Mouse (Mus musculus) lung, adult 2 months (tissue): ENCODE measurements around the gene Mrm3.
A peak's percentile ranks its signal among the peaks of the same experiment; 100 is the strongest.

Source experiments
- CTCF ChIP-seq: fragments of 200-500 bp; IDR thresholded peaks from 2 replicates; pipeline ENCODE4 v1.5.1; 2011; ENCODE audit warnings: mild to moderate bottlenecking, low read length, control low read depth; ENCODE audit not compliant: insufficient read depth
- POLR2A ChIP-seq: fragments of 200-500 bp; IDR thresholded peaks from 2 replicates; pipeline ENCODE4 v1.6.1; 2011; ENCODE audit warnings: low read depth, mild to moderate bottlenecking, control low read depth, low read length, borderline replicate concordance; ENCODE audit errors: extremely low read depth

DNA sequence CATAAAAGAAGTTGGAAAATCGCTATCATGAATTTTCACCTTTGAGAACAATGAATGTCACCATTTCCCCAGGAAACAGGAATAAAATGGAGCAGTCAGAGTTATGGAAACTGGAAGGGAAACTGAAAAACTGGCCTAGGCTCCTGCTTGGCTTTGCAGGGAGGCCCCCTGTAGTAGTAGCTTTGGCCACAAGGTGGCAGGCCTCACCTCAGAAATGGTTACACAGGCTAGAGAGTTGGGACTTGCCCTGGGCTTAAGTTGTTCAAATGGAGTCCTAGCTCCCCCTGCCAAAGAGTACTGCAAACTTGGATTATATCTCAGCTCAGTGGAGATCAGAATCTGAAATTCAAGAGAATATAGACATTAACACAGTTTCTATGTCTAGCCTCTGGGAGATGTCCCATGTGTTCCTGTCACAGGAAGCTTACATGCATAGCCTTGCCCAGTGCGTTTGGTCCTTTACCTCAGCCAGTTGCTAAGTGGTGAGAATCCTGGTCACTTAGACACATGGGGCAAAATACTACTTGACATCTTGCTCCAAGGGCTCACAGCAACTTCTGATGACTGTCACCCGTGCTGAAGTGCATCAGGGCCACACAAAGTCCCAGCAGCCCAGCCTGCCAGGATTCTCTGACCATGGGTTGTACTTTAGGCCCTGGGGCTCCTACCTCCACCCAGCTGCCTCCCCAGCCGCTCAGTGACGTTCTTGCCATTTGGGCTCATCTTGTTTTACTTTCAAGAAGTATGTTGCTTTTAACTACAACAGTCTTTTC lies 9.8 kb downstream of the Mrm3 start:
- TF ChIP-seq CTCF: peak; percentile 94
- TF ChIP-seq POLR2A: no peak
